Mouse (Mus musculus): ENCODE measurements around the gene Kat7. TPM values are rescaled to one million over a fixed set of nuclear protein-coding genes. Genes with fewer than 3 reads are reported as not detected.

Gene Kat7
- polyA plus RNA-seq, 1 experiment from 2014 or later, result 57.9 TPM

DNA sequence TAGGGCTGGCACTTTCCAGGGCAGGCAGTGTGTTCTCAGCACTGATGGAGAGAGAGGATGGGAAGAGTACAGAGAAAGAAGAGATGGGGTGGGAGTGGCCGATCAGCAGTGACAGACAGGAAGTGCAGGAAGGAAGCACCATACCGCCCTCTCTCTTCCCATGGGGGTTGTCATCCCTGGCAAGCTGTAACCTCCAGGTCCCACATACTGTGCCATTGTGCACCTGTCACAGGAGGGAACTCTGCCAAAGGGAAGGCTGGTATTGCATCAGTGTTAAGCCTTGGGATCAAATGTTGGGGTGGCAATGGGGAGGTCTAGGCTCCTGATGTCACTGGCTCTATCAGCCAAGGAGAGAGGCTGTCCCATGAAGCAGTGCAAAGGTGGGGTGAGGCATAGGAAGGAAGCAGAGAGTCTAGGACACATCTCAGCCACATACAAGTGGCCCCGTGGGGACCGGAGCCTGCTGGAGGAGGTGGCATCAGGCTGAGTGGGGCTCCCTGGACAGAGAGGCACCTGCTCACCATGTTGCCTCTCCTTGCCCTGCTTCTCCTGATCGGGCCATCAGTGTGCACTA lies 48.8 kb downstream of the Kat7 start, which contains the start of gene Tac4:
Tac4 (plus strand) TSS at position 352 of the 574 bp plus-strand sequence.
- Histone ChIP-seq H3K4me1 (ENCODE audit: control insufficient read depth, insufficient read depth, low read length) (peaks cover 4% of the 10 kb centered on the region; the same call in 1 of the 2 replicates), H3K9ac (ENCODE audit: low read depth, low read length) (no peak within 1 kb of the TSS), H3K4me3 (ENCODE audit: low read depth, low read length) (no peak within 1 kb of the TSS), H3K27me3 (replicated peaks; ENCODE audit: control insufficient read depth, insufficient read depth, low read length) (no peaks in the 10 kb centered on the region), H3K9me3 (ENCODE audit: control insufficient read depth, low read length) (no peaks in the 10 kb centered on the region), H3K27ac (replicated peaks; ENCODE audit: low read depth, low read length) (no peak within 1 kb of the TSS), H3K4me2 (ENCODE audit: low read depth, low read length) (no peak within 1 kb of the TSS), H3K36me3 (ENCODE audit: control insufficient read depth, insufficient read depth, low read length) (0 out of 2 replicates have a peak, but pooled peaks cover 4% of the 10 kb centered on the region)
- DNase-seq (ENCODE audit: low spot score) (peak; percentile 50), ATAC-seq (ENCODE audit: low read depth) (no peak)
- WGBS, result 71% methylated on average over 5 of the region's 5 CpGs

DNA sequence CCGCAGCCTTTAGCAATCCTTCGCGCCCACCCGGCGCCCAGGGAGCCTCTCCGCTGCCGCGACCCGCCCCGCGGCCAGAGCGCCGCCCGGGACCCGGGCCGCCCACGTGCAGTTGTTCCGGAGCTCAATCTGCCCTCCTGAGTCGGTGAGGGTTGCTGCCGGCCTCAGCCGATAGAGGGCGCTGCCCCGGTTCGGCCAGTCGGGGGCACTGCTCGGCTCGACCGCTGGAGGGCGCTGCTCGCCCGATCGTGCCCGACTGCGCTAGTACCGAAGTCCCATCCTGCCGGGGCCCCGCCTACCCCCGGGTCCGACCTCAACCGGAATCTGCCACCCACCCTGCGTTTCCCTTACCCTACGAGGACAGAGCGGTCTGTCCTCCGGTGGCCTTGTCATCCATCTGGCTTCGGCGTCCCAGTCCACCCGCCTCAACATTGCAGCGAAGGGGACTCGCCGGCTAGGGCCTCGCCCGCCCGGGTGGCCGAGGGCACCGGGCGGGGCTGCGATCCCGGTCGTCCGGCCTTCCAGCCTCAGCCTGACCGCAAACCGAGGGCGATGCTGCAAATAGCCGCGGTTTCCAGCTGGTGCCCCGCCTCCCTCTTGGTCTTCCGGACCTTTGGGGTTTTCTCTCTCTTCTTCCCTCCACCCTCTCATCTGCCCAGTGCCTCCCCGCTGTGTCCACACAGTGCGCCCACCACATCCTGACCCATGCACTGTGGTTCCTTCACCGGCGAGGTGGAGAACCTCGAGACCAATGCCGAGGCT lies 50.8 kb downstream of the Kat7 start:
- under 1% methylated on average over 42 of the region's 73 CpGs for WGBS
- peak; percentile 86 for DNase-seq (ENCODE audit: low spot score)
- Histone ChIP-seq H3K4me3 (ENCODE audit: low read depth, low read length) (peak overlapping the region; percentile 66), H3K27me3 (replicated peaks; ENCODE audit: control insufficient read depth, insufficient read depth, low read length) (no peaks in the 10 kb centered on the region), H3K27ac (replicated peaks; ENCODE audit: low read depth, low read length) (peak overlapping the region; percentile 78), H3K4me2 (ENCODE audit: low read depth, low read length) (peak overlapping the region; percentile 91), H3K9me3 (ENCODE audit: control insufficient read depth, low read length) (no peaks in the 10 kb centered on the region), H3K36me3 (ENCODE audit: control insufficient read depth, insufficient read depth, low read length) (no peaks in the 10 kb centered on the region), H3K4me1 (ENCODE audit: control insufficient read depth, insufficient read depth, low read length) (peaks cover 4% of the 10 kb centered on the region; the same call in 1 of the 2 replicates), H3K9ac (ENCODE audit: low read depth, low read length) (peak overlapping the region; percentile 83)
- ATAC-seq (ENCODE audit: low read depth), result peak; percentile 78

DNA sequence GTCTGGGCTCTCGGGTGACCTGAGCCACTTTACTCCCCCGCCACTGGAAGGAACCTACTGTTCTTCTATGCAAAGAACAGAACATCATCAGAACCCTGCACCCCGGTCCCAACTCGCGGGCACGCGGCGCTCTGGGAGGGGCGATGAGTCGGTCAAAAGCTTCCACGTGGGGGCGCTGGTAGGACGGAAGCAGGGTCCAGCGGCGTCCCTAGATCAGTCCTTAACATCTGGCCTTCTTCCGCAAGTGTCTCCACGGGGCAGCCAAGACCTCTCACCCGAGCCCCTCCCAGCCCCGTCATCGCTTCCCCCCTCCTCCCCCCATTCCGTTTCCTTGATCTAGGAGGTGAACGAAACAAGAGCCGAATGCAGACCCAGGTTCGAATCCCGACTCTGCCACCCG lies 51.6 kb downstream of the Kat7 start:
- H3K27ac ChIP-seq (replicated peaks; ENCODE audit: low read depth, low read length), result peak overlapping the region; percentile 78
- no peaks in the 10 kb centered on the region for H3K27me3 ChIP-seq (replicated peaks; ENCODE audit: control insufficient read depth, insufficient read depth, low read length)
- H3K9ac ChIP-seq (ENCODE audit: low read depth, low read length), result peak overlapping the region; percentile 83
- under 1% methylated on average over 18 of the region's 26 CpGs for WGBS
- ATAC-seq (ENCODE audit: low read depth) (peak; percentile 44), DNase-seq (ENCODE audit: low spot score) (peak; percentile 77)
- no peaks in the 10 kb centered on the region for H3K4me1 ChIP-seq (ENCODE audit: control insufficient read depth, insufficient read depth, low read length)
- no peaks in the 10 kb centered on the region for H3K9me3 ChIP-seq (ENCODE audit: control insufficient read depth, low read length)
- peak overlapping the region; percentile 66 for H3K4me3 ChIP-seq (ENCODE audit: low read depth, low read length)
- H3K4me2 ChIP-seq (ENCODE audit: low read depth, low read length), result peak overlapping the region; percentile 91
- no peaks in the 10 kb centered on the region for H3K36me3 ChIP-seq (ENCODE audit: control insufficient read depth, insufficient read depth, low read length)

DNA sequence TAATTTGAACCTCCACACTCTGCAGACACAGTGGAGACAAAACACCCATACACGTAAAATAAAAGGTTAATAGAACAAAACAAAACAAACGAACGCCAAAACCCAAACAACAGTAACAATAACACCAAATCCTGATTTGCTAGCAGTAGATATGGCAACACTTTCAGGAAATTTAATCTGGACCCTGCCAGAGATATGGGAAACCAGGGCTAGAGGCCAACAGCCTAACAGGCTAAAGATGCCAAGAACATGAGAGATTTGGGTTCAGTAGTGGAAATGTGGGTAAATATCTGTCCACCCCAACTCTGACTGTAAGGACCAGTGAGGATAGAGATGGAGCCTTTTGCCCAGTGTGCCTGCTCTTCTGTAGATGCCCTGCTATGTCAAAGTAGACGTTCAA lies 52.1 kb downstream of the Kat7 start:
- peak overlapping the region; percentile 66; the same call in 1 of the 2 replicates for H3K4me3 ChIP-seq (ENCODE audit: low read depth, low read length)
- no peaks in the 10 kb centered on the region for H3K36me3 ChIP-seq (ENCODE audit: control insufficient read depth, insufficient read depth, low read length)
- H3K4me2 ChIP-seq (ENCODE audit: low read depth, low read length), result peak overlapping the region; percentile 91
- no peak for ATAC-seq (ENCODE audit: low read depth)
- H3K4me1 ChIP-seq (ENCODE audit: control insufficient read depth, insufficient read depth, low read length), result no peaks in the 10 kb centered on the region
- no peaks in the 10 kb centered on the region for H3K27me3 ChIP-seq (replicated peaks; ENCODE audit: control insufficient read depth, insufficient read depth, low read length)
- 59% methylated on average over 4 of the region's 4 CpGs for WGBS
- no peak overlapping the region for H3K27ac ChIP-seq (replicated peaks; ENCODE audit: low read depth, low read length)
- no peak overlapping the region for H3K9ac ChIP-seq (ENCODE audit: low read depth, low read length)
- no peaks in the 10 kb centered on the region for H3K9me3 ChIP-seq (ENCODE audit: control insufficient read depth, low read length)
- DNase-seq (ENCODE audit: low spot score), result no peak

DNA sequence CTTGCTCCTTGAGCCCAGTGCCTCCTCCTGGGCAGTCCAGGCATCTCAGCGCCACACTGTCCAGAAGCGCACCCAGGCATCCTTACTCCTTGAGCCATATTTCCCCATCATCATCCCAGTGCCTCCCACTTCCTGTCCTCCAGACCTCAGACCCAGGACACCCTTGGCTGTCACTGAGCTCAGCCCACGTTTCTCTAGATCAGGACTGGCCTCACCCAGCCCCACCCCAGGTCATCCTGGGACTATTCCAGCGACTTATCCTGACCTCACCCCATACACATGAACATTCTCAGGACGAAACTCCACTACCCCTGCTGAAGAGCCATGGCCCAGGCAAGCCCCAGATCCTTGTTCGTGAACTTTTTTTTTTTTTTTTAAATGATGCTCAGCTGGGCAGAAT lies 54.3 kb downstream of the Kat7 start:
- WGBS, result 75% methylated on average over 6 of the region's 6 CpGs
- Histone ChIP-seq H3K27me3 (replicated peaks; ENCODE audit: control insufficient read depth, insufficient read depth, low read length) (no peaks in the 10 kb centered on the region), H3K4me2 (ENCODE audit: low read depth, low read length) (no peak overlapping the region), H3K9me3 (ENCODE audit: control insufficient read depth, low read length) (no peaks in the 10 kb centered on the region), H3K4me1 (ENCODE audit: control insufficient read depth, insufficient read depth, low read length) (no peaks in the 10 kb centered on the region), H3K4me3 (ENCODE audit: low read depth, low read length) (no peak overlapping the region), H3K36me3 (ENCODE audit: control insufficient read depth, insufficient read depth, low read length) (no peaks in the 10 kb centered on the region), H3K9ac (ENCODE audit: low read depth, low read length) (no peak overlapping the region), H3K27ac (replicated peaks; ENCODE audit: low read depth, low read length) (no peak overlapping the region)
- DNase-seq (ENCODE audit: low spot score) (no peak), ATAC-seq (ENCODE audit: low read depth) (no peak)

DNA sequence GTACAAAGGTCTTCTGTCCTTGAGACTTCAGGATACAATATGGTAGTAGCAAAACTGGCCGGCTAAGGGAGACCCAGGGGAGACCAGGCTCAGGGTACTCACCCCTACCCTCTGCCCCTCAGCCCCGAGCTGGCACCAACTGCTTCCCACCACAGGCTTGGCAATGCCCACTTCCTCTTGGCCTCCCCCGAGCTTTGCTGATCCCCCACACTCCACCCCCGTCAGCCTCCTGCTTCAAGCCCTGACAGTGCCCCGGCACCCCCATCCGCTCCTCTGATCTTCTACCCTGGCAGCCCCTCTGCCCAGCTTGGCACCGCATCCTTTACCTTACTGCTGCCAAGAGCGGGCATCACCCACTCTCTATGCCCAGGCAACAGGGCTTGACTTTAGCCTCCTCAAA lies 55.9 kb downstream of the Kat7 start:
- H3K4me1 ChIP-seq (ENCODE audit: control insufficient read depth, insufficient read depth, low read length), result no peaks in the 10 kb centered on the region
- H3K27me3 ChIP-seq (replicated peaks; ENCODE audit: control insufficient read depth, insufficient read depth, low read length), result no peaks in the 10 kb centered on the region
- H3K4me3 ChIP-seq (ENCODE audit: low read depth, low read length), result no peak overlapping the region
- H3K9me3 ChIP-seq (ENCODE audit: control insufficient read depth, low read length), result no peaks in the 10 kb centered on the region
- 88% methylated on average over 8 of the region's 8 CpGs for WGBS
- no peaks in the 10 kb centered on the region for H3K36me3 ChIP-seq (ENCODE audit: control insufficient read depth, insufficient read depth, low read length)
- no peak overlapping the region for H3K4me2 ChIP-seq (ENCODE audit: low read depth, low read length)
- H3K9ac ChIP-seq (ENCODE audit: low read depth, low read length), result no peak overlapping the region
- DNase-seq (ENCODE audit: low spot score) (no peak), ATAC-seq (ENCODE audit: low read depth) (no peak)
- H3K27ac ChIP-seq (replicated peaks; ENCODE audit: low read depth, low read length), result no peak overlapping the region

DNA sequence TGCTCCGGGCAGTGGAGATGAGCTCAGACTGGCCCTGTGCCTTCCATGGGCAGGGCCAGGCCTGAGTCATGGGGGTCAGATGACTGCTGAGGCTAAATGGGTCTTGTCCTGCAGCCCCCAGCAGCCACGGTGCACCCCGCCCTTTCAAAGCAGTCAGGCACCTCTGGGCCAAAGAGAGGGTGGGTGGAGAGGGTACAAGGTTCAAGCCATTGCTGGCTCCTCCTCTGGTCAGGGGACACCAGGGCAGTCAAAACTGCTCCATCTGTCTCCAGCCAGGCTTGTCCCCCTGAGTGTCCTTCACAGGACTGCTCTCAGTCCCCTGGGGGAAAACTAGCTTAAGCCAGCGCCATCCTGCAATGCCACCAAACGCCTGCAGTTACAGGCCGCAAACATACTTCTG lies 57.9 kb downstream of the Kat7 start:
- H3K27me3 ChIP-seq (replicated peaks; ENCODE audit: control insufficient read depth, insufficient read depth, low read length), result no peaks in the 10 kb centered on the region
- H3K27ac ChIP-seq (replicated peaks; ENCODE audit: low read depth, low read length), result no peak overlapping the region
- no peak overlapping the region for H3K4me3 ChIP-seq (ENCODE audit: low read depth, low read length)
- whole genome bisulfite sequencing, result 91% methylated on average over 5 of the region's 6 CpGs
- H3K36me3 ChIP-seq (ENCODE audit: control insufficient read depth, insufficient read depth, low read length), result no peaks in the 10 kb centered on the region
- ATAC-seq (ENCODE audit: low read depth), result no peak
- no peak overlapping the region for H3K9ac ChIP-seq (ENCODE audit: low read depth, low read length)
- H3K4me1 ChIP-seq (ENCODE audit: control insufficient read depth, insufficient read depth, low read length), result no peaks in the 10 kb centered on the region; the same call in 1 of the 2 replicates
- H3K4me2 ChIP-seq (ENCODE audit: low read depth, low read length), result no peak overlapping the region
- H3K9me3 ChIP-seq (ENCODE audit: control insufficient read depth, low read length), result no peaks in the 10 kb centered on the region
- no peak for DNase-seq (ENCODE audit: low spot score)

DNA sequence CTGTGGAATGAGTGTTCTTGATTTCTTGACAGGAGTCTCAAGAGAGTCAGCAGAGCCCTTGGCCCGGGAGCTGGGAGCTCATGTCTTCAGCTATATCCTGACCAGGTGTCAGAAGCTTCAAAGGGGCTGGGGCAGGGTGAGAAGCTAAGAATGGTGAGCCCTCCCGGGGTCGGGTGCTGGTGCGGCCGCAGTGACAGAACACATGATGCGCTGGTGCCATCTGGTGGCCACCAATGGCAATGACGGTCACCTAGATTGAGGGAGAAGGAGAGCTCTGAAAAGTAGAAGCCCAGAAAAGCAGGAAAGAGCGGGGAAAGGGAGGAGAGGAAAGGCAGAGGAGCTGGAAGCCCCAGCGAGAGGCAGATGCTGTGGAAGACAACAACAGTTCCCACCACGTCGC lies 58.8 kb downstream of the Kat7 start:
- Histone ChIP-seq H3K4me2 (ENCODE audit: low read depth, low read length) (no peak overlapping the region), H3K36me3 (ENCODE audit: control insufficient read depth, insufficient read depth, low read length) (no peaks in the 10 kb centered on the region), H3K9me3 (ENCODE audit: control insufficient read depth, low read length) (no peaks in the 10 kb centered on the region), H3K9ac (ENCODE audit: low read depth, low read length) (no peak overlapping the region; the same call in 1 of the 2 replicates), H3K27me3 (replicated peaks; ENCODE audit: control insufficient read depth, insufficient read depth, low read length) (no peaks in the 10 kb centered on the region), H3K4me3 (ENCODE audit: low read depth, low read length) (no peak overlapping the region), H3K4me1 (ENCODE audit: control insufficient read depth, insufficient read depth, low read length) (no peaks in the 10 kb centered on the region; the same call in 1 of the 2 replicates), H3K27ac (replicated peaks; ENCODE audit: low read depth, low read length) (no peak overlapping the region)
- ATAC-seq (ENCODE audit: low read depth), result peak; percentile 23; the same call in 1 of the 2 replicates
- 3% methylated on average over 11 of the region's 11 CpGs for WGBS
- DNase-seq (ENCODE audit: low spot score), result peak; percentile 77
